Mouse (Mus musculus) forebrain, embryonic 14.5 days (tissue): Measurements from ENCODE around the gene Dop1a. TPM values are rescaled to one million over a fixed set of nuclear protein-coding genes. Genes with fewer than 3 reads are reported as not detected.

Experiments
- polyA plus RNA-seq: library from polyadenylated mRNA; unstranded; fragments of >200 nt; fragmentation: Nextera tagmentation; extraction: Ambion mirVana; gene quantifications from 2 replicates; pipeline ENCODE4 v1.2.1, GENCODE M21; 2014

Dop1a gene
- polyA plus RNA-seq, 1 experiment from 2014 or later: 28.6 TPM

Other genes starting within 250 kb of the Dop1a start
- 5.0 and 7.6 TPM in 2 replicates for gene Ube2cbp, start 2.2 kb upstream of the Dop1a start, polyA plus RNA-seq
- 38.2 and 42.0 TPM in 2 replicates for gene Pgm3, start 104.7 kb downstream of the Dop1a start, polyA plus RNA-seq
- gene Rwdd2a, start 104.8 kb downstream of the Dop1a start, polyA plus RNA-seq: 9.0 and 9.4 TPM in 2 replicates
- gene Me1, start 228.8 kb downstream of the Dop1a start, polyA plus RNA-seq: 13.8 and 19.1 TPM in 2 replicates